Mouse (Mus musculus) heart, postnatal 25 days (tissue): ENCODE measurements at regions not wholly inside any gene's neighbourhood (a gene's known extent, or its start where the extent isn't known, plus 50 kb on each side); places are given as distances from the start of the nearest gene placed in this dataset.
A peak's percentile ranks its signal among the peaks of the same experiment; 100 is the strongest.

ENCODE experiments used
- DNase-seq: peaks from one replicate; pipeline ENCODE4 v3.0.0; 2022; ENCODE audit warnings: low spot score
- intact Hi-C: fragments of 180-260 bp; cut with DNase I; formaldehyde crosslinking; loops from one replicate; pipeline ENCODE4 v1.15.1; 2025

DNA sequence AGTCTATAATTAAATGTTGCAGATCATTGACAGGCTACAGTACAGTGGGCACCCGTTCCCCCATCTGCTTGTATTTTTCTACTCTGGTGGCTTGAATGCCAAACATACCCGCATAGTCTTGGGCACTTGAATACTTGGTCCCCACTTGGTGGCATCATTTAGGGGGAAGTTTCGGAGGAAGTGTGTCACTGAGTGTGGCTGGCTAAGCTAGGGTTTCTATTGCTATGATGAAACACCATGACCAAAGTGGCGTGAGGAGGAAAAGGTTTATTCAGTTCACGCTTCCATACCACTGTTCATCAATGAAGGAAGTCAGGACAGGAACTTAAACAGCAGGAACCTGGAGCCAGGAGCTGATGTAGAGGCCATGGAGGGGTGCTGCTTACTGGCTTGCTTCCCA, 183.4 kb upstream of the Klf3 start:
- DNase-seq: no peak
- intact Hi-C loops: no loop called here

- intact Hi-C loops: no loop called here
- no peak for DNase-seq
These were observed 182.5 kb upstream of the Klf3 start for GRCm38 (mm10) chr5:64620726-64621125.

DNA sequence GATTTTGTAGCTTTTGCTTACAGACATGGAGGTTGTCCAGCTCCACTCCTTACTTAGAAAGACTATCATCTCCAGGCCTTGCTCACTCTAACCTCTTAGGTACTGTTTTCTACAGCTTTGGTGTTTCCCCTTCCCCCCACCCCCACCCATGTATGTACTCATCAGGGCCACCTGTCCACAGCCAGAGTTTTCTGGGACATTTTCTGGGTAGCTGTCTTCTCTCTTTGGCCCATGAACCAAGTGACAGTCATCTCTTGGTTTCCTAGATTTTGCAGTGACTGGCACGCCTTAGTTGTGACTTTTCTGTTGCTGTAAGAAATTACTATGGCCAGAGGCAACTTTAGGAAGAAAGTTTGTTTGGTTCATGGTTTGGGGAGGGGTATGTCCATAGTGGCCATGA, 181.8 kb upstream of the Klf3 start:
- intact Hi-C loops: no loop called here
- no peak for DNase-seq

DNA sequence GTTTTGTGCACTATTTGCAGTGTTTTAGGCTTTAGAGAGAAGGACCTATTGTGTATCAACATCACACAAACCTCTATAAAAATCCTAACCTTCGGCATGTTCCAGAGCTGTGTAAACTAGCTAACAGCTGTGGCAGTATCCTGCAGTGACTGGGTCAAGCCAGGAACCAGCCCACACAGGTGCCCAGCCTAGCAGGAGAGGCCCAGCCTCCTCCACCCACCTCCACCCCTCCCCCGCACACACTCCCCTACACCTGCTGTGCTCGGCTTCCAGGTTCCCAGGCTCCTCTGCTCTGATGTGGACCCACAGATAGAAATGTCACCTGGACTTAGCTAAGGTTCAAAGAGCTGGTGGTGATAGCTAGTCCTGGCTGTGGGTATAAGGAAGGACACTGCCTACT, 179.5 kb upstream of the Klf3 start:
- intact Hi-C loops: no loop called here
- no peak for DNase-seq

DNA sequence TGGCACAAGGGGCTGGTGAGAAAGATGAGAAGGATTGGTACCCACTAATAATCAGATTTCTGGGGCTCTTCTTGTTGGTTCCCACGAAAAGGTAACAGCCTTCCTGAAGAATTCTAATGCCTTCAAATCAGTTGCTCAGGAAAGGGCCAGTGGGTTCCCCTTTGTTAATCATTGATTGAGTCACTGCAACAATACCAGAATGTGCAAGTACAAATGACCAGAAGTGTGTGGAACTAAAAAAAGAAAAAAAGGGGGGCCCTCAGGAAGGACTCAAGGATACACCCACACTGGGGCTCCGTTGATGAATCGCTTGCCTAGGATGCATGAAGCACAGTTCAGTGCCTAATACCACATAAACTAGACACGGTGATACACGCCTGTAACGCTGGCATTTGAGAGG, 179.0 kb upstream of the Klf3 start:
- DNase-seq: no peak
- intact Hi-C loops: no loop called here

GRCm38 (mm10) chr5:64625421-64625820, 177.8 kb upstream of the Klf3 start:
- intact Hi-C loops: no loop called here
- no peak for DNase-seq

GRCm38 (mm10) chr5:64625841-64626298, 177.3 kb upstream of the Klf3 start:
- no peak for DNase-seq
- intact Hi-C loops: no loop called here

- intact Hi-C loops: no loop called here
- peak; percentile 33 for DNase-seq
These were observed 176.8 kb upstream of the Klf3 start for GRCm38 (mm10) chr5:64626351-64626750.

- DNase-seq: no peak
- intact Hi-C loops: loop anchor here (2.0 kb wide), 1 partner anchor 20 kb away; no protein-coding TSS in a partner anchor
These were observed 172.6 kb upstream of the Klf3 start for GRCm38 (mm10) chr5:64630582-64630981.

DNA sequence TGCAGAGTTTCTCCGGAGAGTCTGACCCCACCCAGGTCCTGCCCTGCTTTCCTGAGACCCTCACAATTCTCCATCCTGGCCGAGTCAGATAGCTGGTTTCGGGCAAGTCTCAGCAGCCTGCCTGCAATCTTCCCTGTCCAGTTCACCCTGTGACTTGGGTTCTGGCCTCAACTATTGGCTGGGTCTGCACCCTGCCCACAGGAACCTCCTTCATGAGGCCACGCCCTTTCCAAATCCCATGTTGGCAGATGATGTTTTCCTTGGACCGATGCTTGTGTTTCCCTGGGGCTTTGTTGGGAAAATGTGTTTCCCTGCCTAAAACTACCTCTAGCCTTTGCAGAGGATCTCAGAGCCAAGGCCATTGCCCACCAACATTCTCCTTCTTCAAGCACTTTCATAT, 171.0 kb upstream of the Klf3 start:
- intact Hi-C loops: no loop called here
- DNase-seq: no peak

- intact Hi-C loops: no loop called here
- DNase-seq: no peak
These were observed 169.2 kb upstream of the Klf3 start for GRCm38 (mm10) chr5:64634008-64634407.

- DNase-seq: no peak
- intact Hi-C loops: loop anchor here (5.0 kb wide), 1 partner anchor 38 kb away; no protein-coding TSS in a partner anchor
These were observed 168.5 kb upstream of the Klf3 start for GRCm38 (mm10) chr5:64634721-64635120.

DNA sequence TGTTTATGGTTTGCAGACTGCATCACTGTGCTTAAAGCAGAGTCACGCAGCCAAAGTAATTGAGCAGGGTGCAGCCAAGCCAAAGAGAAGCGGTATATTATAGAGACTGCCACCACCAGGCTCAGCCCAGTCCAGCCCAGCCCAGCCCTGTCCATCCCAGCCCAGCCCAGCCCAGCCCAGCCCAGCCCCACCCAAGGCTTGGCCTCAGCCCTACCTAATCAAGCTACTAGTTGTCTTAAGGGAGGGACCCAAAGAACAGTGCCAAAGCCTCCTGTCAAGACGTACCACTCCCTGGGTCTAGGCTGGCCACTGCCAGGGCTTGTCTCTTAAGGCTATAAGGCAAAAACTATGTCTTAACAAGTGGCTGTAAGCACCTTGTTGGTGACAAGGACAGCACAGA, 166.9 kb upstream of the Klf3 start:
- intact Hi-C loops: loop anchor here (5.0 kb wide), 1 partner anchor 36 kb away; no protein-coding TSS in a partner anchor
- DNase-seq: no peak

DNA sequence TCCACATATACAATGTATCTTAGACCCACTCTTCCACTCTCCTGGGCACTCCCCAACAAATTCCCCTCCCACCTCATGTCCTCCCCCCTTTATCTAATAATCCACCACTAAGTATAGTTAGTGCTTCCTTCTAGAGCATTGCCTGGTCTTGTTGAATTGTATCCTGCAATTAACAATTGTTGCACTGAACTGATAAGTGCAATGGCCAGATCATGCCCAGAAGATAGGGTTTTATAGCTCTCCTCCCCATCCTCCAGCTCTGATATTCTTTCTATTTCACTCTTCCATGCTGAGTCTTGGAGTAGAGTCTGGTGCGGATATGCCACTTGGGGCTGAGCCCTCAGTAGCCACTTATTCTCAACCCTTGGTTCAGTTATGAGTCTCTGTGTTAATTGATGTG, 159.6 kb upstream of the Klf3 start:
- DNase-seq: no peak
- intact Hi-C loops: no loop called here

DNA sequence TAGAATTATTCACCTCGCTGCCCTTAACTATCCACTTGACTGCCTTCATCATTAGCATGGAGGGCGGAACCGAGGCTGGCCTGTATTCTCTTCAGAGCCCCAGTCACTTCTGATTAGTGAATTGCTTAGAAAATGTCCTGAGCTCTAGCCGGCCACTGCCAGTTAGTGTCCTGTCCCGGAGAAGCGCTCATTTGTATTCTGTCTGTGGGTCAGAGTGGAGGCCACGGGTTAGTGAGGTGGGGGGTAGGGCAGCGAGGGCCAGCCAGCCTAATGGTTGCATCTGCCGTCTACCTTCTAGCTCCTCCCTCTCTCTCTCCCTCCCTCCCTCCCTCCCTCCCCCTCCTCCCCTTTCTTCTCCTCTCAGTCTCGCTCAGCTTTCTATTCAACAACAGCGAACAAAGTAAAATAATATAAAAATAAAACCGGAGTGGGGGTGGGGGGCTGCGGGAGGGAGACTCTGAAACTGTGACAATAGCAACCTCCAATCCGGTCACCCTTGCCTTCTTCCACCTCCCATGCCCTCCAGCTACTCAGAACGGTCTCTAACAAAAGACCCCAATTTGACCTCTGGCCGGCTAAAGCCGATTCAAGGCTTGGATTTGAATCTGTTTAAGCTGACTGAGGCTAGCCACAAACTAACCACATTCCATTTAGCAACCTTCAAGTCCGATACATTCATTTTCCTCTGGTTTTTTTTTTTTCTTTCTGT, 155.6 kb upstream of the Klf3 start:
- intact Hi-C loops: no loop called here

DNA sequence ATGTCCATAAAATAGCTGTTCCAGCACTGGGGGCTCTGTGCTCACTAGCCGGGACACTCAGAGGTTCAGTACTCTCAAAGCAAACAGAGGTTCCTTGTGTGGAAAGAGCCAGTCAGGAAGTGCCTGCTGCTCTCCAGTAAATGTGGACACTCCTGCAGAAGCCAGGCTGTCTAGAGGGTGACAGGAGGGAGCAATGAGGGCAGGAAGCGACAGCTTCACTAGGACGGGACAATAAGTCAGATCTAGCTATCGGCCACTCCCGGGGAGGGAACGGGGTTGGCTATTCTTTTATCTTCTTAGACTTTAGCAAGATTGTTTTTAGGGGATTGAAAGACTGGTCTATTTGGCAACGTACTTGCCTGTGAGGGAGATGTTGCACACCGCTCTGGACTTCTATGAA, 154.7 kb upstream of the Klf3 start:
- intact Hi-C loops: no loop called here

More for the DNA sequence above, 155.6 kb upstream of the Klf3 start:
- DNase-seq: no peak

GRCm38 (mm10) chr5:64651407-64651806, 151.8 kb upstream of the Klf3 start:
- DNase-seq: no peak
- intact Hi-C loops: no loop called here

More for the DNA sequence above, 154.7 kb upstream of the Klf3 start:
- DNase-seq: no peak

- intact Hi-C loops: no loop called here
- no peak for DNase-seq
These were observed 149.4 kb upstream of the Klf3 start for GRCm38 (mm10) chr5:64653764-64654163.

DNA sequence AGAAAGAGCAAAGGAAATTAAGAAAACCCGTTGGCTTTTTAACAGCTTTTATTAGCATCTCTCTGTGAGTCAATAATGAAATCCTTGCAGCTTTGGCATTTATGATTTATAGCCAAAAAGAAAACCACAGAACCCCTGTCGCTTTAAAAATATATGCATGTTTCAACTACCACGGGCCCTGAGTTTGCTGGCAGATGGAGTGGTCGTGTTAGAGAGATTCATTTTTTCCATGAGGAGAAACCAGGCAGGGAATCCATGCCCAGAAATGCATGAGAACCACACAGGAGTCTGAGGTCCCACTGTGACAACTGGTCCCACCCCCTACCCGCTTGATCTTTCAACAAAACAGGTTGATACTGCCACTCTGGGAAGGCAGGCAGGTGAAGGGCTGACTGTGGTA, 147.9 kb upstream of the Klf3 start:
- intact Hi-C loops: no loop called here
- DNase-seq: no peak

DNA sequence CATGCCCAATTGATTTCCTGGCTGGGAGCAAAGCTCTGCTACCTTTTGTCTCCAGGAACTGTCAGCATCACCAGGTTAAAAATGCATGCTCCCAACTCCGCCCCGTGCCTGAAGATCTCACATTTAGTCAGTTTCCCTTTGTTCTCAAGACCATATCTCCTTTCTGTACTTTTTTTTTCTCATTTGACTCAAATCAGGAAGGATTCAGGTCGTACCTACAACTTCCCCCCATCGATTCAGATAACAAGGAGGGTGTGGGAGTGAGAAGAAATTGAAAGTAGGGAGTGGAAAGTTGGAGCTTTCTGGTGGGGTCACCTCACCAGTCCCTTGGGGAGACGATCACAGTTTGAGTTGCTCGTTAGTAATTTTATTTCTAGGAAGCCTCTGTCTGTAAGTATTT, 141.2 kb upstream of the Klf3 start:
- no peak for DNase-seq
- intact Hi-C loops: no loop called here

DNA sequence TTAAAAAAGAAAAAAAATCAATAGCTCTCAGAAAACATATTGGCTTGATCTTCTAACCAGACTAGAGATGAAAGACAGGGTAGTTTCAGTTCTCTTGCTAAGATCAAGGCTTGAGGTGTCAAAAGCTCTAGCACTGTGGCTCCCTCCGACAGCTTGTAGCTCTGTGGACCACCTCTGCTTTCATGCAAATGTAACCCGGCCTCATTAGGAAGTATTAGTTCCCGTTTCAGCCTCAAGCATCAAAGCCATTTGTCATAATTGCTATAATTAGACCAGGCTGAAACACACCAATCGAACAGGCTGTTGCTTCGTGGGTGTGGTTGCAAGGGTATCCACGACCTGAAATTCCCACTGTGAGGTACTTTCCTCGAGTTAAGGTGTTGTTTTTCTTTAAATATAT, 140.7 kb upstream of the Klf3 start:
- intact Hi-C loops: no loop called here
- DNase-seq: no peak

DNA sequence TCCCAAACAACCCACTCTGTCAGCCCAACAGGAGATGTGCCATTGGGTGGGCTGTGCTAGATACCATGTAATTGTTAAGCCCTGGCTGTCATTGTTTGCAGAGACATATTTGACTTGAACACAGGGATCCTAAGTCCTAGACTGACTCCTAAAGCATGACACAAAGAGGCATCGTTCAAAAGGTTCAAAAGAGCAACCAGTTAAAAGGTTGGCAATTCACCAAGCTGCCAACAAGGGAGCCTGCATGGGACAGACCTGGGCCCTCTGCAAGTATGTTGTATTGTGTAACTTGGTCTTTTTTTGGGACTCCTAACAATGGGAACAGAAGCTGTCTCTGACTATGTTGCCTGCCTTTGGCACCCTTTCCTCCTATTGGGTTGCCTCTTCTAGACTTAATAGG, 139.4 kb upstream of the Klf3 start:
- DNase-seq: no peak
- intact Hi-C loops: no loop called here
